Mouse (Mus musculus): ENCODE measurements around the gene D030056L22Rik.
A peak's percentile ranks its signal among the peaks of the same experiment; 100 is the strongest.

Gene D030056L22Rik

GRCm38 (mm10) chr19:18712866-18713300 lies at the start of gene D030056L22Rik:
Gene D030056L22Rik, plus strand, starts transcription at chr19:18713193.
- peak; percentile 100 for DNase-seq (ENCODE audit: low read depth)

- peak; percentile 21 for DNase-seq (ENCODE audit: low read depth)
These were observed 49.1 kb upstream of the D030056L22Rik start for GRCm38 (mm10) chr19:18663904-18664303.

- no peak for DNase-seq (ENCODE audit: low read depth)
These were observed 46.0 kb upstream of the D030056L22Rik start for GRCm38 (mm10) chr19:18666966-18667365.

GRCm38 (mm10) chr19:18669551-18669950 lies 43.4 kb upstream of the D030056L22Rik start:
- no peak for DNase-seq (ENCODE audit: low read depth)

GRCm38 (mm10) chr19:18670608-18671007 lies 42.4 kb upstream of the D030056L22Rik start, which contains the start of gene Carnmt1:
Gene Carnmt1, plus strand, starts transcription at chr19:18670764.
- peak; percentile 100 for DNase-seq (ENCODE audit: low read depth)

- DNase-seq (ENCODE audit: low read depth), result peak; percentile 64
These were observed 41.8 kb upstream of the D030056L22Rik start for GRCm38 (mm10) chr19:18671056-18671741.

GRCm38 (mm10) chr19:18672498-18672897 lies 40.5 kb upstream of the D030056L22Rik start:
- DNase-seq (ENCODE audit: low read depth), result no peak

- no peak for DNase-seq (ENCODE audit: low read depth)
These were observed 39.9 kb upstream of the D030056L22Rik start for GRCm38 (mm10) chr19:18673116-18673515.

GRCm38 (mm10) chr19:18682142-18682541 lies 30.9 kb upstream of the D030056L22Rik start:
- no peak for DNase-seq (ENCODE audit: low read depth)

GRCm38 (mm10) chr19:18687556-18687955 lies 25.4 kb upstream of the D030056L22Rik start:
- DNase-seq (ENCODE audit: low read depth), result peak; percentile 81

- no peak for DNase-seq (ENCODE audit: low read depth)
These were observed 20.8 kb upstream of the D030056L22Rik start for GRCm38 (mm10) chr19:18692176-18692575.

GRCm38 (mm10) chr19:18692768-18693167 lies 20.2 kb upstream of the D030056L22Rik start:
- no peak for DNase-seq (ENCODE audit: low read depth)

GRCm38 (mm10) chr19:18695116-18695515 lies 17.9 kb upstream of the D030056L22Rik start:
- DNase-seq (ENCODE audit: low read depth), result no peak

- DNase-seq (ENCODE audit: low read depth), result no peak
These were observed 17.4 kb upstream of the D030056L22Rik start for GRCm38 (mm10) chr19:18695552-18695951.

GRCm38 (mm10) chr19:18708101-18708500 lies 4.9 kb upstream of the D030056L22Rik start:
- no peak for DNase-seq (ENCODE audit: low read depth)

- no peak for DNase-seq (ENCODE audit: low read depth)
These were observed 2.1 kb upstream of the D030056L22Rik start for GRCm38 (mm10) chr19:18710903-18711302.

GRCm38 (mm10) chr19:18711589-18711988 lies 1.4 kb upstream of the D030056L22Rik start:
- no peak for DNase-seq (ENCODE audit: low read depth)

- DNase-seq (ENCODE audit: low read depth), result no peak
These were observed 684 bp upstream of the D030056L22Rik start for GRCm38 (mm10) chr19:18712153-18712865.

GRCm38 (mm10) chr19:18713357-18713756 lies 364 bp downstream of the D030056L22Rik start:
- DNase-seq (ENCODE audit: low read depth), result peak; percentile 62

GRCm38 (mm10) chr19:18716374-18716773 lies 3.4 kb downstream of the D030056L22Rik start:
- DNase-seq (ENCODE audit: low read depth), result peak; percentile 96

GRCm38 (mm10) chr19:18720337-18720736 lies 7.3 kb downstream of the D030056L22Rik start:
- DNase-seq (ENCODE audit: low read depth), result no peak

- no peak for DNase-seq (ENCODE audit: low read depth)
These were observed 12.2 kb downstream of the D030056L22Rik start for GRCm38 (mm10) chr19:18725186-18725585.

GRCm38 (mm10) chr19:18730255-18730654 lies 17.3 kb downstream of the D030056L22Rik start:
- no peak for DNase-seq (ENCODE audit: low read depth)

Measured in NIH3T3 (cell line).